Mouse (Mus musculus) CH12.LX (cell line): Measurements from ENCODE around the gene Abcb8.

Experiments
- CHD2 ChIP-seq: IDR thresholded peaks from 2 replicates; pipeline ENCODE4 v1.6.1; 2011; ENCODE audit warnings: low read length, improper control_type of control experiment
- CTCF ChIP-seq, 2 experiments: IDR thresholded peaks in 1 of 2; conservative IDR thresholded peaks in 1 of 2; 2 replicates each; pipeline ENCODE4 v1.5.1; 2011 to 2012; ENCODE audit warnings: low read depth in 2 of 2, low read length in 2 of 2, improper control_type of control experiment in 1 of 2, inconsistent platforms in 1 of 2, mild to moderate bottlenecking in 1 of 2, moderate library complexity in 1 of 2
- EP300 ChIP-seq: IDR thresholded peaks from 2 replicates; pipeline ENCODE4 v1.6.1; 2011; ENCODE audit warnings: low read length, improper control_type of control experiment
- MEF2A ChIP-seq: IDR thresholded peaks from 2 replicates; pipeline ENCODE4 v1.6.1; 2014; ENCODE audit warnings: low read depth, mild to moderate bottlenecking, inconsistent platforms, low read length, improper control_type of control experiment, borderline replicate concordance

- TF ChIP-seq CTCF (conservative IDR thresholded peaks at IDR 0.05 in 1 of 2, IDR thresholded peaks at IDR 0.05 in 1 of 2; ENCODE audit: low read depth in 2 of 2, low read length in 2 of 2) (no peak), MEF2A (no peak), EP300 (no peak), CHD2 (no peak)
Measured at GRCm38 (mm10) chr5:24424004-24424781, 30.7 kb downstream of the Abcb8 start.
